Mouse (Mus musculus) left cerebral cortex, adult 9 months (tissue): ENCODE measurements around the gene Gnb2.

Experiments
- DNase-seq, 2 experiments: peaks; one replicate each; pipeline ENCODE4 v3.0.0; 2022; ENCODE audit warnings: low spot score in 2 of 2

The Gnb2 gene

DNA sequence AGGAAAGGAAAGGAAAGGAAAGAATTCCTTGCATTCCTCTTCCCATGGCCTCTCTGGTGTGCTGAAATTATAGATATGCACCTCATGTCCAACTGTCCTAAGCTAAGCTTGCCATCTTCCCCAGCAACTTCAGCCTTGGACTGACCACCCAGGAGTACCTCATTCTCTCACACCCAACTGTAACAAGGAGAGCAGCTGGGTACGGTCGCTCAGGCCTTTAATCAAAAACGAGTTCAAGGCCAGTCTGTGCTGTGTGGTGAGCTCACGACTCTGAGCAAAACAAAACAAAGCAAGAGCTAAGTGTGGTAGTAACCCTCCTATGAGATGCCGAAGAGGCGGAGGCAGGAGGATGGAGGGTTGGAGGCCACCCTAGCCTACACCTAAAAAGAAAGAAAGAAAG, 7.7 kb upstream of the Gnb2 start:
- DNase-seq: no peak

GRCm38 (mm10) chr5:137539291-137539801, 6.0 kb upstream of the Gnb2 start:
- peak in 1 of 2 experiments; percentile 66 for DNase-seq

GRCm38 (mm10) chr5:137537461-137537860, 4.2 kb upstream of the Gnb2 start:
- no peak for DNase-seq

GRCm38 (mm10) chr5:137535318-137535717, 2.0 kb upstream of the Gnb2 start:
- DNase-seq: no peak

GRCm38 (mm10) chr5:137534762-137535161, 1.5 kb upstream of the Gnb2 start:
- DNase-seq: no peak

- DNase-seq: no peak
Measured at GRCm38 (mm10) chr5:137532808-137533116, 548 bp downstream of the Gnb2 start.

DNA sequence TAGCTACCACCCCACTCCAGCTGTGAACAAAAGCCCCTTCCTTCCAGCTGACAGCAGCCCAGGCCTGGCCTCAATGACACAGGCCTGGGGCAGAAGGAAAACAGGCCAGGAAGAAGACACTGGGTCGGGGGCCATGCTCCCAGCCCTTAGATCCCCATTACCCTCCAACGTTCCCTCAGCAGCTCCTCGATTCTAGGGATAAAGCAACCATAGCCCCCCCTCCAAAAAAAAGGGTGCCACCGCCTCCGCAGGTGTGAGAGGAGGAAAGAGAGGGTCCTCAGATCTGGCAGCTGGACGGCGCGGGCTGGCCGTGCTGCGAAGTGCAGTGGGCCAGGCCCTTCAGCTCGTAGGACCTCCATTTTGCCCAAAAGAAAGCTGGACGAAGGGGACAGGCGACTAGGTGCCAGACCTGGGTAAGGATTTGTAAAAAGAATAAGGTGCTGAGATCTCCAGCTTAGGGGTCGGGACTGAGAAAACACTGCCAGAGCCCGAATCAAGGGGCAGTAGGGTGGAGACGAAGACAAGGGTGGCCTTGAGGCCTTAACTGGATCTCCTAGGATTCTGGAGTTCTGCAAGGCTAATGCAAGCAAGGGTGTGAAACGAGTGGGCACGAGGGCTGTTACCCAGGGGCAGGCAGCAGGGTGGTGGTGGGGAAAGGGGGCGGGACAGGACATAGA, 1.0 kb downstream of the Gnb2 start:
- DNase-seq: peak in 1 of 2 experiments; percentile 36

DNA sequence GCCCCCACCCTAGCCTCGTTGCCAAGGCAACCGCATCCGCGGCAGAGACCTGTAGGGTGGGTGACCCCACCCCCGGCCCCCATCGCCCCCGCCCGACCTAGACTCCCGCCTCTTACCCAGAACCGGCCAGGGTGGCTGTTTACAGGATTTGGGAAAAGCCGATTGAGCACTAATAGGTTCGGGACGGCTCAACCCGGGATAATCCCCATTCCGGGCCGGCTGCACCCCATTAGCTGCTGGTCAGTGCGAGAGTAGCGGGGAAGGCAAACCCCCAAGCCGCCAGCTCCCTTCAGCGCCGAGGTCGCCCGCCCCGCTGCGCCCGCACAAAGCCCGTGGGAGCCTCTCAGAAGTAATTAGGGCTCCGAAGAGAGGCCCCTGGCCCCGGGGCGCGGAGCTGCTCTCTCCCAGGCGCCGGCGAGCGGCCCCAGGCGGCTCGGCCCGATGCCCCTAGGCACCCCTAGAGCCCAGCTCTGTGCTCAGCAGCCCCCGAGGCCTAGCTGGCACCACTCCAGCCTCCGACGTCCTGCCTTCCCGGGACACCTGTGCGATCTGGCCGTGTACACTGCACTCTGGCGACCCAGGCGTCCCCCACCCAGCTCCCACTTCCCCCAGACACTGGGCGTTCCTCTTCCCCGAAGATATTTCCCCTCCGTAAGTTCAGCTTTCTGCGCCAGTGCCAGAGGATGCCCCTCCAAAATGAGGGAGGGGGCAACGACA, 1.7 kb downstream of the Gnb2 start:
- DNase-seq: peak in 1 of 2 experiments; percentile 41

DNA sequence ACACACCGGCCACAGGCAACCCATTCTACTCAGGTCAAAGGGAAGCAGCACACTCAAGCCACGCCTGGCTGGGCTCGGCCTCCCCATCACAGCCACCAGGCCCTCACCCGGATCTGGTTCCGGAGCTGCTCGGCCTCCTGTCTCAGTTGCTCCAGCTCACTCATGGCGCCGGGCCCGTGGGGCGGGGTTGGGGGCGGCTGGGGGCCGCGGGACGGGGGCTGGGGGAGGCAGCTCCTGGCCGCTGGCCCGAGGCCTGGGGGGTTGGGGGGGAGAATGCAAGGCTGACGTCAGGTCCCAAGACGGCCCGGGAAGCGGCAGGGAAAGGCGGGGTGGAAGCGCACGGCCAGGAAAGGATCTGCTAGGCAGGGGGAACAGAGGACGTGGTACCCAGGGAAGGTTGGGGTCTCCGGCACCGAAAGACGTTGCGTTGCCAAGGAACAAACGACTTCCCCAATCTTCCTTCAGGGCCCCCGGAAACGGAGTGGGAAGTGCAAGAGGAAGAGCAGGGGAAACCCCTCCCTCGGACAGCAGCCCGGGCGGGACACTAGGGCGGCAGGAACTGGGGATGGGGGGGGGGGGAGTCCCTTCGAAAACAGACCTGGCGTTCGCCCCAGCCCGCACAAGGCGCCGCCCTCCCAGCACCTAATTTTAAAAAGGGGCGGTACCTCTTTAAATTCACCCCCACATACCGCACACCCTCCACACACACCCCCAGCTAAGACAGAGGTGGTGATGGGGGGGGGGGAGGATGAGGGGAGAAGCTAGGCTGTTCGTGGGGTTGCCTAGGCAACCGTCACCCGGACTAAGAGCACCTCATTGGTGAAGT, 2.5 kb downstream of the Gnb2 start:
- peak; percentile 80 for DNase-seq

DNA sequence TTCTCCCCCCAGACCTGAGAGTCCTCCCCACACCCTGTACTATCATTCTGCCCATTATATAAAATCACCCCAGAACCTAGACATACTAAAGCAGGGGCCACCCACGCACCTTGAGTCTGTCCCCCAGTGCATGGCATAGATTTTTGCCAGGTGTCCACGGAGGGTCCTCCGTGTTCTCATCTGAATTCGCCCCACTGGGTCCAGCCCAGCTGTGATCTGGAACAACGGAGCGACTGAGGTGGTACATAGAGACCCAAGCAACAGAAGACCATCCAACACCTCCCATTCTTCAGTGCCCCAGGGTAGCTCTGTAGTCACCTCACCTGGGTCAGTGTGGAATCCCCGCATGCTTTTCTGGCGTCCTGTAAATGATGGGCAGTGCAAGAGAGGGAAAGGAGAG, 3.2 kb downstream of the Gnb2 start:
- DNase-seq: no peak

GRCm38 (mm10) chr5:137529221-137529995, 3.9 kb downstream of the Gnb2 start:
- peak in 1 of 2 experiments; percentile 35 for DNase-seq

GRCm38 (mm10) chr5:137528247-137528968, 4.9 kb downstream of the Gnb2 start:
- DNase-seq: no peak

- no peak for DNase-seq
Measured at GRCm38 (mm10) chr5:137527413-137527812, 5.9 kb downstream of the Gnb2 start.

GRCm38 (mm10) chr5:137526192-137526936, 6.9 kb downstream of the Gnb2 start:
- peak in 1 of 2 experiments; percentile 41 for DNase-seq

DNA sequence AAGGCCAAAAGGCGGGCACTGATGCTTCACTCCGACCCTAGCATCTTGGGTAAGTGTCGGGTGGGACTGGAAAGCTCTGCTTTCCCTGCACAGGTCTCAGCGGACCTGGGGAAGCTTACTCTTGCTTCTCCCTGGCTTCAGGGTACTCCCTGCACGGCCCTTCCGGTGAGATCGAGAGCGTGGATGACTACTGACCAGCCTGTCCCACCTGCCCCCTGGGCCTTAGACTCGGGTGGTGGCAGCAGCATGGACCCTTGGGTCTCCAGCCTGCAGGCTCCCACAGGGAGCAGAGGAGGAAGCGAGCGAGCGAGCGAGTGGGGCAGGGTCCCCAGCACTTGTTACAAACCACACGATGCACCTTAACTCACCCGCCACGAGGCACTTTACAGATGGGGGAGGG, 7.8 kb downstream of the Gnb2 start:
- no peak for DNase-seq

GRCm38 (mm10) chr5:137524671-137525070, 8.6 kb downstream of the Gnb2 start:
- DNase-seq: no peak

- no peak for DNase-seq
Measured at GRCm38 (mm10) chr5:137524251-137524515, 9.1 kb downstream of the Gnb2 start.

GRCm38 (mm10) chr5:137523396-137524250, 9.7 kb downstream of the Gnb2 start:
- DNase-seq: no peak

DNA sequence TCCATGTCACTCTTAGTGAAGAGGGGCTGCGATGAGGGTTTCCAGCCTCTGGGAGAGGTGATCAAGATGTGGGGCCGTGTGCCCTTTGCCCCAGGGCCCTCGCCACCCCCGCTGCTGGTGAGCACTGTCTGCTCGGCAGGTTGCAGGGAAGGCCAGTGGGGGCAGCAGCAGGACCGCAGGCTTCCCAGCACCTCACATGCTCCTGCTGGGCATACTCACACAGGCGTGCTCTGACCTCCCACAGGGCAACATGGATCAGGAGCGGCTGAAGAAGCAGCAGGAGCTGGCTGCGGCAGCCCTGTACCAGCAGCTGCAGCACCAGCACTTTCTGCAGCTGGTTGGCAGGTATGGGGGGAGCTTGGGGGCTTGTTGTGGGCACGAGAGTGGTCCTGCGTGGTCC, 10.6 kb downstream of the Gnb2 start:
- DNase-seq: no peak

GRCm38 (mm10) chr5:137521861-137522260, 11.4 kb downstream of the Gnb2 start:
- no peak for DNase-seq
